Mouse (Mus musculus): ENCODE data around the gene Crbn. TPM values are rescaled to one million over a fixed set of nuclear protein-coding genes. Genes with fewer than 3 reads are reported as not detected.

Gene Crbn
- polyA plus RNA-seq, 1 experiment from 2014 or later: 36.0 TPM

GRCm38 (mm10) chr6:106761486-106761885 lies 38.4 kb downstream of the Crbn start:
- no peaks in the 10 kb centered on the region for H3K27me3 ChIP-seq (ENCODE audit: control insufficient read depth, insufficient read depth, low read length)
- no peak overlapping the region for H3K4me2 ChIP-seq (ENCODE audit: low read length)
- WGBS: 54% methylated on average over 1 of the region's 1 CpGs
- H3K9ac ChIP-seq (ENCODE audit: low read length): no peak overlapping the region
- ATAC-seq (ENCODE audit: insufficient number of reproducible peaks, insufficient read depth, low FRiP score, low read depth): no peak
- no peak overlapping the region for H3K4me3 ChIP-seq (ENCODE audit: control insufficient read depth in 1 of 2, insufficient read depth in 1 of 2, low read depth in 1 of 2, low read length in 2 of 2)
- no peak overlapping the region for H3K27ac ChIP-seq (replicated peaks in 1 of 2; ENCODE audit: control insufficient read depth in 1 of 2, insufficient read depth in 1 of 2, low read depth in 2 of 2, low read length in 2 of 2)
- no peaks in the 10 kb centered on the region for H3K4me1 ChIP-seq (ENCODE audit: control insufficient read depth in 2 of 2, insufficient read depth in 2 of 2, low read length in 2 of 2)
- H3K9me3 ChIP-seq (ENCODE audit: control insufficient read depth, low read length): no peaks in the 10 kb centered on the region
- H3K36me3 ChIP-seq (ENCODE audit: control insufficient read depth, insufficient read depth, low read length): no peaks in the 10 kb centered on the region

DNA sequence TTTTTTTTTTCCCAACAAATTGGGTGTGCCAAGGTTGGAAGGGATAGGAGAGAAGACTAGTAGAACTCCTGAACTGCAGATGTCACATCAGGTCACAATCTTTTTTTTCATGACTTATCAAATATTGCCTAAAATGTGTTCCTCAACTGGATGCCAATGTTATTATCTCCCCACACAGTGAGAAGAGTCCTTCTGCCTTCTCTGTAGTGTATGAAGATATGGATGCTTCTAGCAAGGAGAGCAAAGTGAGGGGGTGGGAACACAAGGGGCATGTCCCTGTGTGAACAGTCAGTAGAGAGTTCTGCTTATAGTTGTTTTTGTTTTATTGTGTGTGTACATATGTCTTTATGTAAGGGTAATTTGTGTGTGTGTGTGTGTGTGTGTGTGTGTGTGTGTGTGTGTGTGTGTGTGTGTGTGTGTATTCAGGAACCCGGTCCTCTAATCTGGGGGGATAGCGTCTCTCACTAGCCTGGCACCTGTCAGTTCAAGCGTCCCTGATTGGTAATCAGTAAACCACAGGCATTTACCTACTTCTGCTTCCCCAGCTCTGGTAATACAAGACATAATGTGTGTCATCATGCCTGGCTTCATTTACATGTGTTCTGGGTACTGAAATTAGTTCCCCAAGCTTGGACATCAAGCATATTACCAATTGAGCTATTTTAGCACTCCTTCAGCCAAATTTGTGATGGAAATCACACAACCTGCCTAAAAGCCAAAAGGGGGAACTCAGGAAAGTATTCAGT lies 39.2 kb downstream of the Crbn start:
- H3K27ac ChIP-seq (replicated peaks in 1 of 2; ENCODE audit: control insufficient read depth in 1 of 2, insufficient read depth in 1 of 2, low read depth in 2 of 2, low read length in 2 of 2): no peak overlapping the region
- 68% methylated on average over 2 of the region's 3 CpGs for WGBS
- H3K4me2 ChIP-seq (ENCODE audit: low read length): no peak overlapping the region
- H3K4me1 ChIP-seq (ENCODE audit: control insufficient read depth in 2 of 2, insufficient read depth in 2 of 2, low read length in 2 of 2): no peaks in the 10 kb centered on the region
- no peaks in the 10 kb centered on the region for H3K27me3 ChIP-seq (ENCODE audit: control insufficient read depth, insufficient read depth, low read length)
- no peak for ATAC-seq (ENCODE audit: insufficient number of reproducible peaks, insufficient read depth, low FRiP score, low read depth)
- no peaks in the 10 kb centered on the region for H3K9me3 ChIP-seq (ENCODE audit: control insufficient read depth, low read length)
- no peak overlapping the region for H3K9ac ChIP-seq (ENCODE audit: low read length)
- no peaks in the 10 kb centered on the region for H3K36me3 ChIP-seq (ENCODE audit: control insufficient read depth, insufficient read depth, low read length)
- no peak overlapping the region for H3K4me3 ChIP-seq (ENCODE audit: control insufficient read depth in 1 of 2, insufficient read depth in 1 of 2, low read depth in 1 of 2, low read length in 2 of 2)

GRCm38 (mm10) chr6:106758299-106758698 lies 41.6 kb downstream of the Crbn start:
- Histone ChIP-seq H3K9ac (ENCODE audit: low read length) (no peak overlapping the region), H3K4me2 (ENCODE audit: low read length) (no peak overlapping the region), H3K4me3 (ENCODE audit: control insufficient read depth in 1 of 2, insufficient read depth in 1 of 2, low read depth in 1 of 2, low read length in 2 of 2) (no peak overlapping the region), H3K36me3 (ENCODE audit: control insufficient read depth, insufficient read depth, low read length) (no peaks in the 10 kb centered on the region), H3K4me1 (ENCODE audit: control insufficient read depth in 2 of 2, insufficient read depth in 2 of 2, low read length in 2 of 2) (no peaks in the 10 kb centered on the region), H3K9me3 (ENCODE audit: control insufficient read depth, low read length) (no peaks in the 10 kb centered on the region), H3K27ac (replicated peaks in 1 of 2; ENCODE audit: control insufficient read depth in 1 of 2, insufficient read depth in 1 of 2, low read depth in 2 of 2, low read length in 2 of 2) (no peak overlapping the region), H3K27me3 (ENCODE audit: control insufficient read depth, insufficient read depth, low read length) (no peaks in the 10 kb centered on the region)
- no peak for ATAC-seq (ENCODE audit: insufficient number of reproducible peaks, insufficient read depth, low FRiP score, low read depth)
- WGBS: 71% methylated on average over 3 of the region's 3 CpGs

DNA sequence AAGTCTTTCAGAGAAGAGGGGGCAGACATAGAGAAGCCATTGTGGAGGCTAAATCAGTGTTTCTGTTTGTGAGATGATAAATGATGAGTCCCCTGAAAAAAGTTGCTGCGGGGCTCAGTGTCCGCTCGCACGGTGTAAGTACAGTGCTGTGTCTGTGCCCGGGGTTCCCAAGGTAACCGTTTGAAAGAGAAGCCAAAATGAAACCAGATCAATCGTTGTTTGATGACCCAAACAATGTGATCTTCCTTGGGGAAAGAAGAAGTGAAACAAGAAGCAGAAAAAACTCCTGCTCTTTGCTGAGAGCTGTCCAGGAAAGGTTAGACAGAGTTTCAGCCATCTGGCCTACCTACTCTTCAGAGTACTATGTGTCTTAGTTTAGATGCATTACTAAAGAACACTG lies 49.6 kb downstream of the Crbn start:
- Histone ChIP-seq H3K9me3 (ENCODE audit: control insufficient read depth, low read length) (no peaks in the 10 kb centered on the region), H3K4me3 (ENCODE audit: control insufficient read depth in 1 of 2, insufficient read depth in 1 of 2, low read depth in 1 of 2, low read length in 2 of 2) (no peak overlapping the region), H3K4me2 (ENCODE audit: low read length) (no peak overlapping the region), H3K27me3 (ENCODE audit: control insufficient read depth, insufficient read depth, low read length) (no peaks in the 10 kb centered on the region), H3K36me3 (ENCODE audit: control insufficient read depth, insufficient read depth, low read length) (no peaks in the 10 kb centered on the region), H3K9ac (ENCODE audit: low read length) (no peak overlapping the region), H3K4me1 (ENCODE audit: control insufficient read depth in 2 of 2, insufficient read depth in 2 of 2, low read length in 2 of 2) (no peaks in the 10 kb centered on the region), H3K27ac (replicated peaks in 1 of 2; ENCODE audit: control insufficient read depth in 1 of 2, insufficient read depth in 1 of 2, low read depth in 2 of 2, low read length in 2 of 2) (no peak overlapping the region)
- 82% methylated on average over 7 of the region's 7 CpGs for WGBS
- ATAC-seq (ENCODE audit: insufficient number of reproducible peaks, insufficient read depth, low FRiP score, low read depth): no peak

DNA sequence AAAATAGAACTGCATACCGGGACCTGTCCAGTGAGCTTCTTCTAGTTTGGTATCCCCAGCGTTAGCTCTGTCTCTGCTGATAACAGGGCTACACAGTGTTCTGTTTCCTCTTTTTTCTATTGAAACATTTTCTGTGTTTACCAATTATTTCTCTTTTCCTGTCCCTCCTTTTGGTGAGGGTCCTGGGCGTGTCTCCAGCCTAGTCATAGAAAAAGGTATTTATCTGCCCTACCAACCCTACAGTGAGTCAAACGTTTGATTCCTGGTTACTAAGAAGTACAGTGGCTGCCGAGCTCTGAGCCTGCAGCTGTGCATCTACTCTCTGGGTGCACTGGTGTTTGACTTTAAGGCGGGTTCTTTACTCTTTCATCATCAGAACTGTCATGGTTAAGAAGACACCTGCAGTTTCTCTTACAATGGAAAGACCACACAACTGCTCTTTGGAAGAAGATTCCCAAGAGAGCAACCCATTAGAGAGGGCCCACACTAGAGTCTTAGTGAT lies 50.9 kb downstream of the Crbn start, which contains the start of gene Il5ra:
Il5ra (minus strand) TSS at position 151 of the 502 bp plus-strand sequence.
- H3K4me1 ChIP-seq (ENCODE audit: control insufficient read depth in 2 of 2, insufficient read depth in 2 of 2, low read length in 2 of 2): no peaks in the 10 kb centered on the region
- H3K4me3 ChIP-seq (ENCODE audit: control insufficient read depth in 1 of 2, insufficient read depth in 1 of 2, low read depth in 1 of 2, low read length in 2 of 2): no peak within 1 kb of the TSS
- H3K9ac ChIP-seq (ENCODE audit: low read length): no peak within 1 kb of the TSS
- no peaks in the 10 kb centered on the region for H3K36me3 ChIP-seq (ENCODE audit: control insufficient read depth, insufficient read depth, low read length)
- ATAC-seq (ENCODE audit: insufficient number of reproducible peaks, insufficient read depth, low FRiP score, low read depth): no peak
- no peak within 1 kb of the TSS for H3K4me2 ChIP-seq (ENCODE audit: low read length)
- no peak within 1 kb of the TSS for H3K27ac ChIP-seq (replicated peaks in 1 of 2; ENCODE audit: control insufficient read depth in 1 of 2, insufficient read depth in 1 of 2, low read depth in 2 of 2, low read length in 2 of 2)
- WGBS: 52% methylated on average over 6 of the region's 6 CpGs
- no peaks in the 10 kb centered on the region for H3K9me3 ChIP-seq (ENCODE audit: control insufficient read depth, low read length)
- H3K27me3 ChIP-seq (ENCODE audit: control insufficient read depth, insufficient read depth, low read length): no peaks in the 10 kb centered on the region

- WGBS: 66% methylated on average over 3 of the region's 3 CpGs
- Histone ChIP-seq H3K9ac (ENCODE audit: low read length) (no peak overlapping the region), H3K9me3 (ENCODE audit: control insufficient read depth, low read length) (no peaks in the 10 kb centered on the region), H3K27ac (replicated peaks in 1 of 2; ENCODE audit: control insufficient read depth in 1 of 2, insufficient read depth in 1 of 2, low read depth in 2 of 2, low read length in 2 of 2) (no peak overlapping the region), H3K4me3 (ENCODE audit: control insufficient read depth in 1 of 2, insufficient read depth in 1 of 2, low read depth in 1 of 2, low read length in 2 of 2) (no peak overlapping the region), H3K27me3 (ENCODE audit: control insufficient read depth, insufficient read depth, low read length) (no peaks in the 10 kb centered on the region), H3K4me2 (ENCODE audit: low read length) (no peak overlapping the region), H3K36me3 (ENCODE audit: control insufficient read depth, insufficient read depth, low read length) (no peaks in the 10 kb centered on the region), H3K4me1 (ENCODE audit: control insufficient read depth in 2 of 2, insufficient read depth in 2 of 2, low read length in 2 of 2) (no peaks in the 10 kb centered on the region)
- ATAC-seq (ENCODE audit: insufficient number of reproducible peaks, insufficient read depth, low FRiP score, low read depth): no peak
Observed at GRCm38 (mm10) chr6:106747804-106748203, 52.1 kb downstream of the Crbn start.

GRCm38 (mm10) chr6:106747251-106747650 lies 52.6 kb downstream of the Crbn start:
- no peak overlapping the region for H3K4me3 ChIP-seq (ENCODE audit: control insufficient read depth in 1 of 2, insufficient read depth in 1 of 2, low read depth in 1 of 2, low read length in 2 of 2)
- 87% methylated on average over 5 of the region's 5 CpGs for WGBS
- no peaks in the 10 kb centered on the region for H3K36me3 ChIP-seq (ENCODE audit: control insufficient read depth, insufficient read depth, low read length)
- no peak overlapping the region for H3K27ac ChIP-seq (replicated peaks in 1 of 2; ENCODE audit: control insufficient read depth in 1 of 2, insufficient read depth in 1 of 2, low read depth in 2 of 2, low read length in 2 of 2)
- H3K4me1 ChIP-seq (ENCODE audit: control insufficient read depth in 2 of 2, insufficient read depth in 2 of 2, low read length in 2 of 2): no peaks in the 10 kb centered on the region
- H3K9ac ChIP-seq (ENCODE audit: low read length): no peak overlapping the region
- H3K4me2 ChIP-seq (ENCODE audit: low read length): no peak overlapping the region
- no peaks in the 10 kb centered on the region for H3K9me3 ChIP-seq (ENCODE audit: control insufficient read depth, low read length)
- ATAC-seq (ENCODE audit: insufficient number of reproducible peaks, insufficient read depth, low FRiP score, low read depth): no peak
- H3K27me3 ChIP-seq (ENCODE audit: control insufficient read depth, insufficient read depth, low read length): no peaks in the 10 kb centered on the region

Measured in heart, embryonic 14.5 days (tissue).